Mouse (Mus musculus): Measurements from ENCODE around the gene Smlr1.

- no peak for TF ChIP-seq CTCF (IDR thresholded peaks at IDR 0.05; ENCODE audit: control insufficient read depth, insufficient read depth, insufficient read length)
- no peak for TF ChIP-seq FOSL1 (IDR thresholded peaks at IDR 0.05; ENCODE audit: insufficient read depth, low read length, poor library complexity, severe bottlenecking)
- TF ChIP-seq MAX (IDR thresholded peaks at IDR 0.05): no peak
Measured at GRCm38 (mm10) chr10:25552936-25553335, 16.9 kb upstream of the Smlr1 start.
